Mouse (Mus musculus) megakaryocyte-erythroid progenitor cell, adult 5-6 weeks (primary cell): ENCODE data around the gene Zfp830. TPM values are rescaled to one million over a fixed set of nuclear protein-coding genes. Genes with fewer than 3 reads are reported as not detected.

Source experiments
- ATAC-seq: replicated peaks from 2 replicates; pipeline ENCODE4 v1.8.0; 2016; ENCODE audit warnings: mild to moderate bottlenecking, inconsistent platforms; ENCODE audit not compliant: severe bottlenecking, poor library complexity, low FRiP score, low TSS enrichment
- total RNA-seq, 2 experiments: library from RNA; stranded (forward) in 1 of 2; stranded (reverse) in 1 of 2; fragments of 200-1000, 215-1000 nt in 1 of 2; fragments of >200 nt in 1 of 2; fragmentation: Nextera tagmentation in 1 of 2; gene quantifications; 2 replicates each; pipeline ENCODE4 v1.2.3; 2014 to 2017

Zfp830 gene
- total RNA-seq (2014; fragmentation: Nextera tagmentation) (17.8 and 25.3 TPM in 2 replicates), total RNA-seq (2017) (53.2 and 54.5 TPM in 2 replicates)

GRCm38 (mm10) chr11:82763742-82764437 is at the start of gene Zfp830, which contains the start of gene Cct6b:
Gene Zfp830, plus strand, starts transcription at chr11:82764345.
Gene Cct6b, minus strand, starts transcription at chr11:82764321.
- peak; percentile 97 for ATAC-seq

GRCm38 (mm10) chr11:82719294-82719693 is 44.9 kb upstream of the Zfp830 start:
- no peak for ATAC-seq

GRCm38 (mm10) chr11:82726862-82727261 is 37.3 kb upstream of the Zfp830 start:
- ATAC-seq, result no peak

- ATAC-seq, result no peak
Measured at GRCm38 (mm10) chr11:82734227-82734626, 29.9 kb upstream of the Zfp830 start.

- no peak for ATAC-seq
Measured at GRCm38 (mm10) chr11:82739006-82739405, 25.1 kb upstream of the Zfp830 start.

- ATAC-seq, result peak; percentile 63; the same call in 1 of the 2 replicates
Measured at GRCm38 (mm10) chr11:82746138-82746537, 18.0 kb upstream of the Zfp830 start.

- peak; percentile 88 for ATAC-seq
Measured at GRCm38 (mm10) chr11:82746857-82747366, 17.2 kb upstream of the Zfp830 start.

- ATAC-seq, result peak; percentile 70; the same call in 1 of the 2 replicates
Measured at GRCm38 (mm10) chr11:82752349-82753115, 11.6 kb upstream of the Zfp830 start.

- ATAC-seq, result no peak
Measured at GRCm38 (mm10) chr11:82755919-82756318, 8.2 kb upstream of the Zfp830 start.

- no peak for ATAC-seq
Measured at GRCm38 (mm10) chr11:82762286-82762829, 1.8 kb upstream of the Zfp830 start.

- ATAC-seq, result 0 out of 2 replicates have a peak, but pooled peaks have one; percentile 19
Measured at GRCm38 (mm10) chr11:82763261-82763660, 884 bp upstream of the Zfp830 start.

- ATAC-seq, result peak; percentile 45
Measured at GRCm38 (mm10) chr11:82764438-82764924, 336 bp downstream of the Zfp830 start.

GRCm38 (mm10) chr11:82780134-82780533 is 16.0 kb downstream of the Zfp830 start:
- ATAC-seq, result no peak

- peak; percentile 87 for ATAC-seq
Measured at GRCm38 (mm10) chr11:82780983-82781903, 17.1 kb downstream of the Zfp830 start, which contains the start of gene Lig3. Gene Lig3, plus strand, starts transcription at chr11:82781108.

- no peak for ATAC-seq
Measured at GRCm38 (mm10) chr11:82782197-82782596, 18.1 kb downstream of the Zfp830 start.

- ATAC-seq, result no peak
Measured at GRCm38 (mm10) chr11:82783453-82783852, 19.3 kb downstream of the Zfp830 start.

GRCm38 (mm10) chr11:82806656-82807055 is 42.5 kb downstream of the Zfp830 start:
- ATAC-seq, result peak; percentile 50

- ATAC-seq, result no peak
Measured at GRCm38 (mm10) chr11:82807370-82807769, 43.2 kb downstream of the Zfp830 start.

- no peak for ATAC-seq
Measured at GRCm38 (mm10) chr11:82808485-82808884, 44.3 kb downstream of the Zfp830 start.
